Mouse (Mus musculus): Measurements from ENCODE around the gene Prkca.

DNA sequence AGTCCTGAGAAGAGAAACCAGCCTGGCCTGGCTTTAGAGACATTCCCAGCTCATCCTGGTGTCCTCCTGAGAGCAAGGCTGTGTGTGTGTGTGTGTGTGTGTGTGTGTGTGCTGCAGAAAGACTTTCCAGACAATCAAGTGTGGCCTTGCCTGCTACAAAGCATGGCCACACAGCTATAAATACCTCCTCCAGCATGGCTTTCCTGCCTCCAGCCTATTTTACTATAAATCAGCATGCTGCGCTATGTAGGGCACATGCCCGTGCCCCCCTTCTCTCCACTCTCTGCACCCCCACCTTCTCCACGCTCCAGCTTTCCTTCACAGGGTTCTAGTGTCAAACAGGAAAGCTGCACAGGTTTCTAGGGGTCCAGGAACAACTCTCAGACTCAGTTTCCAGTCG lies 448.1 kb downstream of the Prkca start:
- TF ChIP-seq CTCF (IDR thresholded peaks at IDR 0.05; ENCODE audit: control insufficient read depth, insufficient read depth, insufficient read length) (no peak), CEBPB (IDR thresholded peaks at IDR 0.05; ENCODE audit: low read depth) (no peak), FOSL1 (IDR thresholded peaks at IDR 0.05; ENCODE audit: insufficient read depth, low read length, poor library complexity, severe bottlenecking) (no peak), MYOD1 (IDR thresholded peaks at IDR 0.05; ENCODE audit: control insufficient read depth, insufficient read length, low read depth) (no peak), MYOG (IDR thresholded peaks at IDR 0.05; ENCODE audit: control insufficient read depth, extremely low read depth, insufficient read length) (no peak), USF1 (IDR thresholded peaks at IDR 0.05; ENCODE audit: low read depth) (no peak), MAX (IDR thresholded peaks at IDR 0.05) (no peak)
